Mouse (Mus musculus) intestine, postnatal 0 days (tissue): Measurements from ENCODE around the gene Otud7b. TPM values are rescaled to one million over a fixed set of nuclear protein-coding genes. Genes with fewer than 3 reads are reported as not detected.
A peak's percentile ranks its signal among the peaks of the same experiment; 100 is the strongest.
"Not testable (repeated sequence)": the region's sequence is repeated elsewhere in the genome, so short reads cannot be mapped to it uniquely, and the experiment has no call there.

Experiments
- ATAC-seq: fragments of 200-750 bp; cut with Nextera tagmentation; 2 replicates; pipeline ENCODE4 v1.8.0; 2017; ENCODE audit warnings: mild to moderate bottlenecking, moderate TSS enrichment, moderate library complexity
- H3K27ac ChIP-seq: fragments of 300-500 bp; sonication (generic); 2 replicates; pipeline ENCODE4 v1.5.1; 2014; ENCODE audit warnings: mild to moderate bottlenecking, low read depth, low read length, moderate library complexity
- H3K27me3 ChIP-seq: fragments of 300-500 bp; sonication (generic); replicated peaks from 2 replicates; pipeline ENCODE4 v1.6.1; 2014; ENCODE audit warnings: low read length, mixed read lengths; ENCODE audit not compliant: control insufficient read depth, insufficient read depth
- H3K36me3 ChIP-seq: fragments of 300-500 bp; sonication (generic); 2 replicates; pipeline ENCODE4 v1.6.1; 2014; ENCODE audit warnings: mild to moderate bottlenecking, moderate library complexity; ENCODE audit not compliant: control insufficient read depth, insufficient read depth
- H3K4me1 ChIP-seq: fragments of 300-500 bp; sonication (generic); replicated peaks from 2 replicates; pipeline ENCODE4 v1.6.1; 2014; ENCODE audit warnings: antibody characterized with exemption, low read length, mixed read lengths; ENCODE audit not compliant: control insufficient read depth, insufficient read depth
- H3K4me2 ChIP-seq: fragments of 300-500 bp; sonication (generic); replicated peaks from 2 replicates; pipeline ENCODE4 v1.6.1; 2014; ENCODE audit warnings: low read depth, mild to moderate bottlenecking, moderate library complexity
- H3K4me3 ChIP-seq: fragments of 300-500 bp; sonication (generic); 2 replicates; pipeline ENCODE4 v1.5.1; 2014; ENCODE audit warnings: low read depth, low read length
- H3K9ac ChIP-seq: fragments of 300-500 bp; sonication (generic); 2 replicates; pipeline ENCODE4 v1.6.1; 2014; ENCODE audit warnings: mild to moderate bottlenecking, low read depth, low read length
- H3K9me3 ChIP-seq: fragments of 300-500 bp; sonication (generic); 2 replicates; pipeline ENCODE4 v1.6.1; 2016; ENCODE audit warnings: mixed run types; ENCODE audit not compliant: control insufficient read depth
- CTCF ChIP-seq: sonication (generic); IDR thresholded peaks from 2 replicates; pipeline ENCODE4 v1.5.1; 2016; ENCODE audit warnings: low read depth, mild to moderate bottlenecking, control low read depth, antibody characterized with exemption, moderate library complexity
- WGBS: fragments of 180-500 bp; shearing (Covaris S2); extraction: QIAGEN DNeasy Blood & Tissue Kit; methylation state at CpG from one replicate; pipeline ENCODE4 v1.1.7; 2014; 5-methylcytosine and 5-hydroxymethylcytosine counted together
- polyA plus RNA-seq: library from polyadenylated mRNA; unstranded; fragments of >200 nt; fragmentation: Nextera tagmentation; extraction: Ambion mirVana; gene quantifications from 2 replicates; pipeline ENCODE4 v1.2.1, GENCODE M21; 2015

Otud7b gene
- polyA plus RNA-seq, 1 experiment from 2014 or later, result 16.6 TPM

DNA sequence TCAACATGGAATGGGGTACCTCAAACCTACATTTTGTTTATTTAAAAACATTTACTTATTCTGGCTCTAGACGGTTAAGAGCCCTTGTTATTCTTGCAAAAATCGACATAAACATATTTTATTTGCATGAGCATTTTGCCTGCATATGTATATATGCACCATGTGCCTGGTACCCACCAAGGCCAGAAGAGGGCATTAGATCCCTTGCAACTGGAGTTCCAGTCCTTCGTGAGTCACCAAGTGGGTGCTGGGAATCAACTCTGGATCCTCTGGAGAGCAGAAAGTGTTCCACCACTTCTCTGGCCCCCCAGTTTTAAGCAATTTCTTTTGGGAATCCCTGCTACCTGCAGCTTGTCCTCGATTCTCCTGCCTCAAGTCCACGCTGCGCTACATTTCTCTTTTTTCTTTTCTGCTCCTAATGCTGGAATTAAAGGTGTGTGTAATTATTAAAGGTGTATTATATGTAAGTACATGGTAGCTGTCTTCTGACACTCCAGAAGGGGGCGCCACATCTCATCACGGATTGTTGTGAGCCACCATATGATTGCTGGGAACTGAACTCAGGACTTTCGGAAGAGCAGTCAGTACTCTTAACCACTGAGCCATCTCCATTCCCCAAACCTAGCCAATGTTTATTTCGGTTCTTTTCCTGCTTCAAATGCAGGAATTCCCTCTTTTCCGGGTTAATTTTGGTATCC lies 91.4 kb downstream of the Otud7b start:
- Histone ChIP-seq H3K27ac (no peak overlapping the region), H3K9ac (no peak overlapping the region), H3K27me3 (no peaks in the 10 kb centered on the region), H3K9me3 (no peaks in the 10 kb centered on the region), H3K4me2 (no peak overlapping the region), H3K36me3 (no peaks in the 10 kb centered on the region), H3K4me1 (no peaks in the 10 kb centered on the region; the same call in 1 of the 2 replicates), H3K4me3 (no peak overlapping the region)
- no peak for ATAC-seq
- 93% methylated on average over 11 of the region's 11 CpGs for WGBS
- no peak; the same call in 1 of the 2 replicates for TF ChIP-seq CTCF

GRCm38 (mm10) chr3:96196437-96197128 lies 92.3 kb downstream of the Otud7b start:
- 18% methylated on average over 27 of the region's 27 CpGs for WGBS
- Histone ChIP-seq H3K27me3 (no peaks in the 10 kb centered on the region), H3K27ac (peak overlapping the region; percentile 82; the same call in 1 of the 2 replicates), H3K4me2 (peak overlapping the region; percentile 91), H3K9ac (peak overlapping the region; percentile 57), H3K36me3 (no peaks in the 10 kb centered on the region), H3K4me3 (peak overlapping the region; percentile 59), H3K4me1 (no peaks in the 10 kb centered on the region; the same call in 1 of the 2 replicates), H3K9me3 (no peaks in the 10 kb centered on the region)
- TF ChIP-seq CTCF, result no peak
- no peak for ATAC-seq

DNA sequence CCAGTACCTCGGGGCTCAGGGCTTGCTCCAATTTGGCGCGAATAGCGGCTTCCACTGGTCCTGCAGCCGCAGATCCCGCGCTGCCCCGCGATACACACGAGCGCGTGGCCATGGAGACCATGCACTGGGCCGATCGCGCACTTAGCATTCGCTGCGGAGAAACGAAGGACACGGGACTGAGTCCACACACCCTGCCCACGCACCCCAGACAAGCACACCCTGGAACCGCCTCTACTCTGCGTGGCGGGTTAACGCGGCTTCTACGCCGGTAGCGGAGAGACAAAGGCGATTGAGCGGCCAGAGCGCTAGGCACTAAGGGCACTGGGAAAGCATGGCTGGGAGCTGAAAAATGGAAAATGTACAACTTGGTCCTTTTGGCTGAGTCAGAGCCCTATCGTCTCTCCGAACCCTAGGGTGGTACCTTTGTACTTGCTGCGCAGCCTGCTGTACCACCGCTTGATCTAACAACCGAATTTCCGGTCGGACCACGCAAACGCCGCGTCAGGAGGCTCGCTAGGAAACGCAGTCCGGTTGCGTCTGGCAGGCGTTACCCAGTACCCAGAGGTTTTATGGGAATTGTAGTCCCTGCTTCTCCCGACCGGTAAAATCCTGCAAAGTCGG lies 92.9 kb downstream of the Otud7b start:
- no peaks in the 10 kb centered on the region for H3K9me3 ChIP-seq
- H3K4me1 ChIP-seq, result no peaks in the 10 kb centered on the region; the same call in 1 of the 2 replicates
- peak overlapping the region; percentile 57 for H3K9ac ChIP-seq
- H3K27me3 ChIP-seq, result no peaks in the 10 kb centered on the region
- peak overlapping the region; percentile 59 for H3K4me3 ChIP-seq
- H3K4me2 ChIP-seq, result peak overlapping the region; percentile 91
- H3K27ac ChIP-seq, result peak overlapping the region; percentile 82
- WGBS, result under 1% methylated on average over 50 of the region's 50 CpGs
- TF ChIP-seq CTCF, result peak; percentile 41
- no peaks in the 10 kb centered on the region for H3K36me3 ChIP-seq
- peak; percentile 92 for ATAC-seq

- TF ChIP-seq CTCF, result no peak
- H3K36me3 ChIP-seq, result no peaks in the 10 kb centered on the region
- no peaks in the 10 kb centered on the region for H3K27me3 ChIP-seq
- no peaks in the 10 kb centered on the region; the same call in 1 of the 2 replicates for H3K4me1 ChIP-seq
- no peaks in the 10 kb centered on the region for H3K9me3 ChIP-seq
- peak overlapping the region; percentile 91 for H3K4me2 ChIP-seq
- peak overlapping the region; percentile 59 for H3K4me3 ChIP-seq
- WGBS, result under 1% methylated on average over 6 of the region's 6 CpGs
- H3K9ac ChIP-seq, result no peak overlapping the region
- no peak overlapping the region for H3K27ac ChIP-seq
- ATAC-seq, result peak; percentile 14; the same call in 1 of the 2 replicates
These were observed 93.9 kb downstream of the Otud7b start for GRCm38 (mm10) chr3:96198181-96198580.

- not testable (repeated sequence) for H3K27me3 ChIP-seq, H3K36me3 ChIP-seq, ATAC-seq, H3K9ac ChIP-seq, H3K9me3 ChIP-seq, H3K27ac ChIP-seq, H3K4me1 ChIP-seq, H3K4me3 ChIP-seq
- 25% methylated on average over 6 of the region's 8 CpGs for WGBS
- H3K4me2 ChIP-seq, result 0 out of 2 replicates have a peak overlapping the region, but pooled peaks have one; percentile 24
These were observed 94.4 kb downstream of the Otud7b start for GRCm38 (mm10) chr3:96198601-96199251.

DNA sequence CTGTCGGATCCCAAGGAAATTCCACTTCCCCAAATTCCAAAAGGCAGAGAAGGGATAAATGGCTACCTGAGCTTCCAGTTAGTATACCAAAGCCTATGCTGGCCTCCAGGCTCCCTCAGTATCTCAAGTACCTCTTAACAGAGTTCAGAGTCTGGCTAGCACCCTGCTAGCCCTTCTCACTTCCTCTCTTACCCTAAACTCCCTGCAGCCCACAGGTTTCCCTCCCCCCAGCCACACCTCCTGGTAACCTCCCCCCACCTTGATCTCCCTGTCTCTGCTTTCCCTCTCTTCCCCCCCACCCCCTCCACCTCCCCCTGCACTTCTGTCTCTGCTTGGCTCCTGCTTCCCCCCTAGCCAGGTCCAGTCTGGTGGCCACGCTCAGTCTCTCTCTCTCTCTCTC lies 95.4 kb downstream of the Otud7b start:
- Histone ChIP-seq H3K27me3 (no peaks in the 10 kb centered on the region), H3K9me3 (no peaks in the 10 kb centered on the region), H3K27ac (no peak overlapping the region), H3K4me2 (no peak overlapping the region), H3K4me3 (no peak overlapping the region), H3K4me1 (no peaks in the 10 kb centered on the region; the same call in 1 of the 2 replicates), H3K36me3 (no peaks in the 10 kb centered on the region), H3K9ac (no peak overlapping the region)
- TF ChIP-seq CTCF, result no peak
- ATAC-seq, result no peak
- 77% methylated on average over 2 of the region's 2 CpGs for WGBS
